Mouse (Mus musculus): ENCODE data around the gene Ubr4.

Gene Ubr4

DNA sequence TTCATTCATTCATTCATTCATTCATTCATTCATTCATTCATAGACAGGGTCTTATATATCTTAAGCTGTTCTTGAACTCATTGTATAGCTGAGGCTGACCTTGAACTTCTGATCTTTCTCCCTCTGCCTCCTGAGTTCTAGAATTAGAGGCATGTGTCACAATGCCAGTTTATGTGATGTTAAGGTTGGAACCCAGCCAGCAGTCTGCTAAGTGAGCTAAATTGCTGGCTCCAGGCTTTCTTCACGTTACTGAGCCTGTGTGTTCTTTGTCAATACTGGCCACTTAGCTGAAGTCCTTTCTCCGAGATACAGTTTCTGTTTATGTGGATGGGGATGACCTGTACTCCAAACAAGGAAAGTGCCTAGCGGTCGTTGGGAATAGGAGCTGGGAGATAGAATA lies 78.5 kb downstream of the Ubr4 start:
- WGBS = 46% methylated on average over 4 of the region's 4 CpGs

DNA sequence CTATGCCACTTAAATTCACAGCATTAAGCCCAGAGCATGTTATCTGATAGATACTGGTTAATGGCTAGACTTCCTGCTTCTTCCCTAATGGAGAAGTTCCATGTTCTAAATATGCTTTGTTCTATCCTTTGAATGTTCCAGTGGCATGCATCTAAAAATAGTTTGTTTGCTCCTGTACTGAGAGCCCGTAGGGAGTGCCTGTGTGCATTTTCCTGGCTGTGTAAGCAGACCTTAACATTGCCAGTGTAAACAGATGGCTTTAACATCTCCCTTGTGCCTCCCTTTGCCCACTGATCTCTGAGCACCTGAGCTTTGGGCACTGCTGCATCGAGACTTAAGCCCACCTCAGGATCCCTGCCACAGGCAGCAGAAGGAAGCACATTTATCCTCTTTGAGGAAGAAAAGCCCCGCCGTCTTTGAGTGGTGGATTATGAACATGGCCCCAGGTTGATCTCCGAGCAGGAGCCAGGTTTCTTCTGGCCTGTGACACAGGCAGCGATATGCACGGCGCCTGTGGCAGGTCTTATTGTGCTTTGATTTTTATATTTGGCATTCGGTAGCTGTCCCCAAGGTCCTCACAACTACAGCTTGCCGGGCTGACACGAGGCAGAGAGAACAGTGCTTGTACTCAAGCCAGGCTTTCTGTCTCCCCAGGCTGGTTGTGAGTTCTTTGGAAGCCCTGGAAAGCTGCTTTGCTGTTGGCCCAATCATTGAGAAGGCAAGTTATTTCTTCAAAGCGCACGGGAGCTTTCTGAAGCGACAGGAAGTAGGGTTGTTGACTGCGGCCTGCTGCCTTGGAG lies 80.8 kb downstream of the Ubr4 start:
- WGBS = 41% methylated on average over 15 of the region's 15 CpGs

DNA sequence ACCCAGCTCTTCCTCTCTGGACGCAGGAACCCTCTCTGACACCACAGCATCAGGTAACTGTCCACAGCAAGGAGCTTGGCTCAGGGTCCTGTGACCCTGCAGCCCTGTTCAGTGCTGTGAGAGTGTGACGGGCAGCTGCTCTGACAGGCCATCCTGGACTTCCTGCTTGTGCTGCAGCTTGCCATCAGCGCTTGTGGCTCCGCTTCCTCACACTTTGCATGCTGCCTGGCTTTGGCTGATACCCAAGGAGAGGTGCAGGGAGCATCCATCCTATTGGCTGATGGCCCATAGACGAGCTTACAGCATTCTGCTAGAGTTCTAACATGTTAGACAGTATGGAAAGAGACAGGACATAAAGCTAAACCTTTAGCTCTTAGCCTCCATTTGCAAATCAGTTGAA lies 88.8 kb downstream of the Ubr4 start:
- WGBS = 76% methylated on average over 5 of the region's 5 CpGs

DNA sequence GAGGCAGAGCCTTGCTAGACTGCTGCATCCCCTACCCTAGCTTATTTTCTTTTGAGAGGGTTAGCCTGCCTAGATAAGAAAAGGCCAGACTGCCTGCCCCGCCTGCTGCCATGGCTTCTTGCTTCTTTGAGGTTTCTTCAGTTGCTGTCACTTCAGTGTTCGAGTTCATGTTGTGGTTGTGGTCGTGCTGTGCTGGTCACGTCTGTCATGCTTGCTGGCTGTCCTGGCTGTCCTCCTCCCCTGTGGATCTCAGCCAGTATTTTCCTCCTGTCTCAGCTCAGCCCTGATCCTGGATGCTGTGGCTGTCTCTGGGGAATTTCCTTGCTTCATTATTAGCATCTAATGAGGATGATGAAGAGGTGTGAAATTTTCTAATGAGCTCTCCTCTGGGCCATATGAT lies 89.4 kb downstream of the Ubr4 start:
- WGBS = 83% methylated on average over 4 of the region's 4 CpGs

DNA sequence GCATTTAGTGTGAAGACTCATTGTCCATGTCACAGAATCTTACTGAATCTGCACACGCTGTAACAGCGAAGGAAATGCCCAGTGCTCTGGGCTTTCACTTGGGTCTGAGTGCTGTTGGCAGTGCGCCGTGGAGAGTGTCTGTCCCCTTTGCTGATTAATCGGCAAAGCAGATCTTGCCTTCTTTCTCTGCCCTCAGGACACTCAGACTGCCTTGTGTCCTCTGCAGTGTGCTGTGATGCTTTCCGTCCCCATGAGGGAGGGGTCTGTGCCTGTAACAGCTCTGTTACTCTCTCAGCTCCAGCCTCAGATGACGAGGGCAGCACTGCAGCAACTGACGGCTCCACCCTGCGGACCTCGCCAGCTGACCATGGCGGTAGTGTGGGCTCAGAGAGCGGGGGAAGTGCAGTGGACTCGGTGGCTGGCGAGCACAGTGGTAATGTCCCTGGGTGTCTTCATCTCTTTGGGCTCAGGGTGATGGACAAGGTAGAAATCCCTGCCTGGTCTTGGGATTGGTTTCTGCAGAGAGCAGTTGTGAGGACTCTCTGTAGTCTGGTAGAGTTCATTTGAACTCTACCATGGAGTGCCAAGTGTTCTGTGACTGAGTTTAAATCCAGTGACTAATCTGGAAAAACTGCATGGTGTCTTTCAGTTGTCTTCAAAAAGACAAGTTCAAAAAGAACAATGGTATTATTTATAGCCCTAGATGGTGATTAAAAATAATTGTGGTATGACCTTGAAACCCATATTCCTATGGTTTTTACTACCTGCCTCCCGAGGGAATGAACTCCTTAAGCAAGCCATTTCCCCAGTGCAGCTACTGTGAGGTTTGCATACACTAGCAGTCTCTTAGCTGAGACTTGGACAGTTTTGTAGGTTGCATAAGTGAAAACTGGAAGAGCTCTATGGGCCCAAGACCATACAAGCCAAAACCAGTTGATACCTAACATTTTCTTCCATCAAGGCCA lies 90.3 kb downstream of the Ubr4 start:
- 84% methylated on average over 15 of the region's 15 CpGs for WGBS

DNA sequence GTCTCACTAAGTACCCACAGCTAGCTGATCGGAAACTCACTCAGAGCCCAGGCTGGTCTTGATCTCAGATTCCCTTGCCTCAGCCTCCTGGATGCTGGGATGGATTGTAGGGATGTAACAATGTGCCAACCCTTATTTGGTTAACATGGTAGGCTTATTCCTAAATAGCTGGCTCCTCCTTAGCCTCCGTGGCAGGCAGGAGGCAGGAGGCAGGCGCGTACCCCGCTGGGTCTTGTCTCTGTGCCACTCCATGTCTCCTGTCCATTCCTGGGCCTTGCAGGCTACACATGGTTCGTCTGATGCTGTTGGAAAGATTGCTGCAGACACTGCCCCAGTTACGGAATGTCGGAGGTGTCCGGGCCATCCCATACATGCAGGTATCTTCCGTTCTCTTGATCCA lies 91.9 kb downstream of the Ubr4 start:
- 90% methylated on average over 10 of the region's 10 CpGs for WGBS

DNA sequence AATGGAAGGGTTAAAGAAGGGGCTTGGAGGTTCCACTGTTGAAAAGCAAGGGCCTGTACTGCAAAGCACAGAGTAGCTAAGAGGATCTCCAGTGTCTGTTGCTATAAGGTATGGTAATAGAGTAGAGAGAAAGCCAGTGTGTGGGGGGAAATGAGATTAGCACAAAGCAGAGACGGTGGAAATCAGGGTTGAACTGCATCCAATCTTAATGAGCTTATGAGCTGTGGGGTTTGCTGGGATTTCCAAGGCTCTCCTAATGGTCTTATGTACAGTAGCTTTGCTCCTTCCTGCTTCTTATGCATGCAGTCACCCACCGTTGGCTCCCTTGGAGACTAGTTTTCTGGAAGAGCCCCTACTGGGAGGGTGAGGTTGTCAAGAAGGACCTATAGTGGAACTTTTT lies 93.8 kb downstream of the Ubr4 start:
- 47% methylated on average over 2 of the region's 2 CpGs for WGBS

DNA sequence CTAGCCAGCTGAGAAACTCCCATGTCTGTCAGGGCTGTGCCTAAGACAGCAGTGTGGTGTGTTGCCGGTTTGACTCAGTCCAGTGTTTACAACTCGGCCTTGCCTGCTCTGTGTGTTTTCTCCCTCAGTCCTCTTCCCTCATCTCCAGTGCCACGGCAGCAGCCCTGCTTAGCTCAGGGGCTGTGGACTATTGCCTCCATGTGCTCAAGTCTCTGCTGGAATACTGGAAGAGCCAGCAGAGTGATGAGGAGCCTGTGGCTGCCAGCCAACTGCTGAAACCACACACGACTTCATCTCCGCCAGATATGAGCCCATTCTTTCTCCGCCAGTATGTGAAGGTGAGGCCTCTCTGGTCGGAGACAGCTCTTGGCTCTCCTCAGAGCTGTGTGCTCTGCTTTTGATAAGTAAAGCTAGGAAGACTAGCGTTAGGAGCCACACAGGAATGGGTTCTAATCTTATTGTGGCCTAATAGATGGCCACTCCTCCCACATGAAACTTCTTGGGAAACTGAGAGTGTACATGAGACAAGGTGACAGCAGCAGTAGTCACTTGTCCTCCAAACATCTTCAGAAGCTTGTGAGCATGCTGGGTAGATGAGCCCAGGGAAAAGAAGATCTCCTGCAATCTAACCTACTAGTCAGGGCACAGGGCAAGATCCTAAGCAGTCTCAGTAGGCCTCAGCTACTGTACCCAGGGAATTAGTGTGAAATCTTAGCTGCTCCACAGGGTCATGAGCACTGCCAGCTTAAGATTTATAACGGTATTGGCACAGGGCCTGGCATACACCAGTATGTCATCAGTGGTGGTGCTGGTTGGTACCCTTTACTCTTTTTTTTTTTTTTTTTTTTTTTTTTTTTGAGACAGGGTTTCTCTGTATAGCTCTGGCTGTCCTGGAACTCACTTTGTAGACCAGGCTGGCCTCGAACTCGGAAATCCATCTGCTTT lies 94.6 kb downstream of the Ubr4 start:
- 71% methylated on average over 11 of the region's 11 CpGs for WGBS

DNA sequence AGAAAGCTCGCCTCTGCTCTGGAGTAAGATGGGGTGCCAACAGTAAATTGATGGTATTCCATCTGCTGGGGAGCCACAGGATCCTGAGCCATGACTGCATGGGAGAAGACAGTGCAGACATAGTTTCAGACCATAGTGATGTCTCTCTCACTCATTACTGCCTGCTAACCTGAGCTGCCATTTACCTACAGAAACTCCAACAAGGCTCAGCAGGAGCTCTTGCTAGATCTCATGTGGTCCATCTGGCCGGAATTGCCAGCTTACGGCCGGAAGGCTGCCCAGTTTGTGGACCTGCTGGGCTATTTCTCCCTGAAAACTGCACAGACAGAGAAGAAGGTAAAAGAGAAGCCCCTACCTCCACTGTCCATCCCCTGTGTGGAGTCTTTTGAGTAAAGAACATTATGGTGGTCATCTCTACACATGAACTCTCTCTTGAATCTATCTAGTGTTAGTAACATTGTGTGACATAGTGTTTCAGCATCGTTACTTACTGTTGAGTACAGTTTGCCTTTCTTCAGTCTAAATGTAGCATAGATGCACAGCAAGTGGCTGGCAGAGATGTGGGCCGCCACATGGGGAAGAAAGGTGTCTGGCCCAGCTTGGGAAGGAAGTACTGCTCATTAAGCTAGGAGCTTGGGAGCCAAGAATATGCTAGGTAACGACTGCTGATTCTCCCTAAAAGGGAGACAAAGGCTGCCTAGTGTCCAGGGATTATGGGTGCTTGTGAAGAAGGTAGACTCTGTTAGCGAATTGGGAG lies 100.7 kb downstream of the Ubr4 start:
- 82% methylated on average over 8 of the region's 8 CpGs for WGBS

DNA sequence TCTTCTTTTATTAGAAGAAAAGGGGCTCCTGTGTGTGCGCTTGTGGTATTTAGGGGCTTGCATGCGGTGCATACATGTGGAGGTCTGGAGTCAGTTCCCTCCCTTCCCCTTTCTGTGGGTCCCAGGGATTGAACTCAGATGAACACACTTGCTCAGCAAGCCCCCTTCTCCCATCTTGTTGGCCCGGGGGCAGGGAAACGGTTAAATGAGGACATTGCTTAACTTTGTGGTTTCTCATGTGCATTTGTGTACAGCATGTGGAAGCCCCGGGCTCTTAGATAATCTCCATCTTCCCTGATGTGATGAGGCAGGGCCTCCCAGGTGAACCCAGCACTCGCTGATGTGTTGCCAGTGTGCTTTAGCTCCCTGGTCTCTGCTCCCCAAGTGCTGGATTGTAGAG lies 101.9 kb downstream of the Ubr4 start:
- WGBS = 86% methylated on average over 6 of the region's 6 CpGs

DNA sequence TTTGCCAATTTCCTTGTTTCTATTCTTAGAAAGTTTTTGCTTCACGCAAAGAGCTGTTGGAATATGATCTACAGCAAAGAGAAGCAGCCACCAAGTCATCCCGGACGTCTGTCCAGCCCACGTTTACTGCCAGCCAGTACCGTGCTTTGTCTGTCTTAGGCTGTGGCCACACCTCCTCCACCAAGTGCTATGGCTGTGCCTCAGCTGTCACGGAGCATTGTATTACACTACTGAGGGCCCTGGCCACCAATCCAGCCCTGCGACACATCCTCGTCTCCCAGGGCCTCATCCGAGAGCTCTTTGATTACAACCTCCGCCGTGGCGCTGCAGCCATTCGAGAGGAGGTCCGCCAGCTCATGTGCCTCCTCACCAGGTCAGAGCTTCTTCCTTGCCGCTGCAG lies 107.6 kb downstream of the Ubr4 start:
- WGBS = 80% methylated on average over 15 of the region's 15 CpGs

DNA sequence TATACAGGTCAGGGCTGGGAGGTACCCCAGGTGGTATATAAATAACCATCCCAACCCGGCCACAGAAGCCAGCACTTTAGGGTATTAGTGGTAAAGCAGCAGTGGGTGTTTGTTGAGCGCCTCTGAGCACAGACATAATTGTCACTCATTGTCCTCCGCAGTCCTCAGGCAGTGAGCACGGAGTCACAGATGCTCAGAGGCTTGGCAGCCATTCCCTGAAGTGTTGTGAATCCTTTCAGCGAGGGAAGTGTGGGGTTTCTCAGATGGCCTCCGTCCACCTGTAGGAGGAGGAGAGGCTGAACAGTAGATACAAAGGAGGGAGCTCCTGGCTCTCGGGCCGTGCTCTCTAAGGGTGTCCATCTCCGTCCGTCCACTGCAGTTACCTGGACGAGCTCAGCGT lies 111.8 kb downstream of the Ubr4 start:
- WGBS = 58% methylated on average over 12 of the region's 12 CpGs

DNA sequence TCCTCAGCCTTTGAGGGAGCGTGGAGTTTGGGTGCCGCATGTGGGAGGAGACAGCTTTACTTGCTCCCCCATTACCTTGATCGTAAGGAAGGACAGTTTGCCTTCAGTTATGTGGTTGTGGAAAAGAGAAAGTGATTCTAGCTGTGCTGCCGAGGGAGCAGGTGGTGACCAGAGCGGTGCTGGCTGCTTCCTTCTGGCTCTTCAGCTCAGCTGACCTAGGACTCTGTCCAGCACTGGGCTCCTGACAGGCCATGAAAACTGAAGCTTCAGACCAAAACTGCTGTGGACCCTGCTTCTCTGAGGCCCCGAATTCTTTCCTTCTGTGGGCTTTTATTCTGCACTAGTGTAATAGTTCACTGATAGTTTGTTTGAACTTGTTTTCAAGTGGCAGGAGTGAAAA lies 114.1 kb downstream of the Ubr4 start:
- 79% methylated on average over 6 of the region's 6 CpGs for WGBS

DNA sequence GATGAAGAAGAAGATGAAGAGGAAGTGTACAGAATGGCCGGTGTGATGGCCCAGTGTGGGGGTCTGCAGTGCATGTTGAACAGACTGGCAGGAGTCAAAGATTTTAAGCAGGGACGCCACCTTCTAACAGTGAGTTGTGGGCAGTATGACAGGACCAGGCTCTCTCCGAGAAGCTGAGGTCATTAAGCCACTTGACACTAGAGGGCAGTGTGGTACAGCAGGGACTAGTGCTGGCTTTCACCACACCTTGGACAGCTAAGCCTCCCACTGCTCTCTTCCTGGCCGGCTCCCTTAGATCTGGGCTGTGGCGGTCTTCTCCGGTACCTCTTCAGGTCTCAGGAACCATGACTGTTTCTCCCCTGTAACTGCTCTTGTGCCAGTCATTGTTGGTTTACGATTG lies 117.8 kb downstream of the Ubr4 start:
- 27% methylated on average over 7 of the region's 7 CpGs for WGBS

DNA sequence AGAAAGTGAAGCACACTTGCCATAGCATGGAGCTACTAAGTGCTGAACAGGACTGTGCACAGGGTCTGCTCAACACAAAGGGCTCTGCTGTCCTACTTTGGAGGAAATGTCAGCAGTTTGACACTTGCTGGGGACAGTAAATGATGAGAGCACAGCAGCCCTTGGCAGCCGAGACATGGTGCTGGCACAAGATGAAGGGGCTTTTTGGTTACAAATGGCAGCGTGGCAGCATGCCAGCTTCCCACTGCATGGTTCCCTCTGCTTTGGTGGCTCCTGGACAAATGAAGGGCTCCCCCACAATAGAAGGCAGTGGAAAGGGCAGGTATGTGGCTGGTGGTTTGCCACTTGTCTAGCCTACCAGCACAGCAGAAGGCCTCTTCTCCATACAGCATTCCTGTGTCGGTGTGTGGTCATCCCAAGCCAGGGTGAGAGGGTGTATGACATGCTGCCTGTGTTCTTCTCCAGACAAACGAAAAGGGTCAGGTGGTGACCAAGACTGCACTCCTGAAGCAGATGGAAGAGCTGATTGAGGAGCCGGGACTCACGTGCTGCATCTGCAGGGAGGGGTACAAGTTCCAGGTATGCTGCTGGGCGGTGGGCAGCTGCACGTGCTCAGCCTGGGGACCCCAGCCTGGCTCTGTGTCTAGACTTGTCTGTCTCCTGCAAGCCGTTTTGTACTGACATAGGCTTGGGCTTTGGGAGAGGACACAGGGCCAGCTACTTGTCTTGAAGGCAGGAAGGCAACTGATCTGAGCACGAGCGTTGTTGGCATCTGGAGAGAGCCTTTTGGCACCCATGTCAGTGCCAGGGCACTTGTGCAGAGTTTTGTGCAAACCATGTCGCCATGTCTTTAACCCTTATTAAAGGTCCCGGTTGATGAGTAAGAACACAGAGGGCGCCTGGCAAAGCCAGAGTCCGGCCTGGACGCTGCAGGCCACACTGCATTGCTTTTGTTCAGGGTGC lies 124.5 kb downstream of the Ubr4 start:
- WGBS = 63% methylated on average over 16 of the region's 16 CpGs

DNA sequence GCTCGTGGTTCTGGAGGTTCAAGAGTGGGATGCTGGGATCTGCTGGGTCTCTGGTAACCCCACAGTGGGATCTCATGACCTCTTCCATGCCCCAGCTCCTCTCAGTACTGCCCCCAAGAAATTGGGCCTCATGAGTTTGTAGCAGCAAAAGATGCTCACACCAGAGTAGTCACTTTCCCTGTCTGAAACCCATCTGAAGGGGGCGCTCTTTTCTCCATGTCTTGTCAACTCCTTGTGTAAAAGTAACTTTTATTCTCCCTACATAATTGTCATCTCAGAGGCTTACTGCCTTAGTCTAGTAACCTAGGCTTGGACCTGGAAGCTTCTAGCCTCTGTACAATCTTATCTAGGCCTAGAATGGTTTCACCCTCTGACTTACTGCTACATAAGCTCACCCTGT lies 125.6 kb downstream of the Ubr4 start:
- WGBS = 88% methylated on average over 2 of the region's 2 CpGs

DNA sequence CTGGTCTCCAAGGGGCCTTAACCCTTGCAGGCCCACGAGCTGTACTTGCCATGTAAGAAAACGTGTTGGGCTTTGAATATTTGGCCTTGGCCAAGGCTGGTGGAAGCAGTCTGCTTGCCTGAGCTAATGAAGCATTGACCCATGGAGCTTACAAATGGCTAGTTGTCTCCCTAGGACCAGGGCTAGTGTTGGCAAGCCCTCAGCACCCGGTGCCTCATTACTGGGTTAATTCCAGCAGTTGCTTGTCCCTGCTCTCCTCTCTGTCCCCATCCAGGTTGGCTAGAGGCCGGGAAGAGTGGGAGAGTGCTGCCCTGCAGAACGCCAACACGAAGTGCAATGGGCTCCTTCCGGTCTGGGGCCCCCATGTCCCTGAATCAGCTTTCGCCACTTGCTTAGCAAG lies 126.8 kb downstream of the Ubr4 start:
- 72% methylated on average over 8 of the region's 8 CpGs for WGBS

DNA sequence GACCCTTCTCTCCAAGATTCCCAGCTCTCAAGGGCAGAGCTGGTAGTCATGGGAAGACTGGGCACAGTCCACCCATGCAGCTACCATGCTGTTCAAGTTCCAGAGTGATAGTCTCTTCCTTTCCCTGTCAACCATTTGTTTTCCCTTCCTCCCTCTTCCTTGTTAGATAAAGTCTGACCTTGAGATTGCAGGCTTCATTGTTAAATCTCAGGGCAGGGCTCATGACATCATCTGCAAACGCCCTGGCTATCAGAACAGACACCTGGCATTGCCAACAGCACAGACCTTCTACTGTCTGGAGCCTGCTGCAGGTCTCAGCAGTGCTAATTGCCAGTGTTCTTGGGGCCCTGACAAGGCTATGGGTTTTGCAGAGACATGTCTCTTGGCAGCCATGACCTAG lies 129.0 kb downstream of the Ubr4 start:
- 74% methylated on average over 1 of the region's 1 CpGs for WGBS

DNA sequence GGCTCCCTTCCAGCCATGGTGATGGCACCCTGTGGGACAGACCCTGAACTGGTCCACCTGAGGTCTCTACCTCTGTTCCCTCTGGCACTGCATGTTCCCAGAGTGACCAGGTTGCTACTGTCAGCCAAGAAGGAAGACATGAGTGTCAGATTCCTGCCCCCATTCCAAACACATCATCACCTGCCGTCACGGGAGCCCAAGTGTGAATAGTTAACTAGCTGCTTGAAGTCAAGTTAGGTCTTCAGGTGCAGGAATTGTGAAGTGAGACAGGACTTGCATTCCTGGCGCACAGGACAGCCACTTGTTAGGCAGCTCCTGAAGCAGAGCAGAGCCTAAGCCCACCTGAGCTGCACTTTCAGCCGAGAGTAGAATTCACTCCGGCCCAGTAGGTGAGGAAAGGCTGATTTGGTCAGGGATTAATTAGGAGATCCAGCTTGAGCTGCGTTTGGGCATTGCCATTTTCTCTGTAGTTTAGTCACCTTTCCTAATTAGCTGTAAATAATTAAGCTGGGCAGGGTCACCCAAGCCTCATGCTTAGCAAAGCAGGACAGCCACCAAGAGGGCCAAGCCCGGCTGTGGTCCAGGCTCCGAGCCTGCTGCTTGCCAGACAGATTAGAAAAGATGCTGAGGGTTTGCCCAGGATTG lies 131.2 kb downstream of the Ubr4 start:
- WGBS = 83% methylated on average over 8 of the region's 8 CpGs
